Mouse (Mus musculus): ENCODE measurements around the gene BC049715.

DNA sequence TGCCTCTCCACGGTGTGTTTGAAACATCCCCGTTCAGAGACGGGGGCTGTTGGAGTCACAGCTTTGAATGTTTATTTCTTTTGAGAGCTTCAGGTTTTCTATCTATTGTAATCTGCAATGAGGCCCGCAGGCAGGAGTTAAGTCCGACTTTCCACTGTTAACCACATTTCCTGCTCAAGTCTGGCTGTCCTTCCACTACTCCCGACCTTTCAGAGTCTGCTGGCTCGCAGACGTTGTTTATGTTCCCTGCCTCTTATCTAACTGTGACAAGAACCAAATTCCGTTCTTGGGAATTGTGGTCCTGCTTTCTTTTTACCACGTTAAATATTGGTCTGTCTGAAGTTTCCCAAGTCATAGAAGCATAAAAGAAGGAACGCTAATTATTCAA, 30.4 kb downstream of the BC049715 start:
- TF ChIP-seq CTCF (IDR thresholded peaks at IDR 0.05), result no peak
- peak; percentile 60 for TF ChIP-seq POLR2A (IDR thresholded peaks at IDR 0.05; ENCODE audit: insufficient read depth, low read depth, low read length)
- 0 out of 2 replicates have a peak, but pooled peaks have one; percentile 32 for TF ChIP-seq EP300 (IDR thresholded peaks at IDR 0.05; ENCODE audit: insufficient read depth, low read depth, low read length)
